Mouse (Mus musculus): ENCODE measurements around the gene Nbr1. TPM values are rescaled to one million over a fixed set of nuclear protein-coding genes. Genes with fewer than 3 reads are reported as not detected.

Nbr1 gene
- polyA plus RNA-seq, 1 experiment from 2014 or later = 104 TPM

Other genes with a start within 250 kb of the Nbr1 start
- gene Becn1, start 249.9 kb upstream of the Nbr1 start, polyA plus RNA-seq (2015; fragmentation: Nextera tagmentation; extraction: Ambion mirVana) = 166 and 188 TPM in 2 replicates
- gene Psme3, start 235.9 kb upstream of the Nbr1 start, polyA plus RNA-seq (2015; fragmentation: Nextera tagmentation; extraction: Ambion mirVana) = 118 and 122 TPM in 2 replicates
- gene Aoc2, start 227.1 kb upstream of the Nbr1 start, polyA plus RNA-seq (2015; fragmentation: Nextera tagmentation; extraction: Ambion mirVana) = 1.9 and 2.4 TPM in 2 replicates
- gene Aoc3, start 221.5 kb upstream of the Nbr1 start, polyA plus RNA-seq (2015; fragmentation: Nextera tagmentation; extraction: Ambion mirVana) = not detected in 2 replicates
- not detected in 2 replicates for gene G6pc, start 184.6 kb upstream of the Nbr1 start, polyA plus RNA-seq (2015; fragmentation: Nextera tagmentation; extraction: Ambion mirVana)
- 91.5 and 96.2 TPM in 2 replicates for gene Aarsd1, start 134.5 kb upstream of the Nbr1 start, polyA plus RNA-seq (2015; fragmentation: Nextera tagmentation; extraction: Ambion mirVana)
- gene Gm27029, start 127.4 kb upstream of the Nbr1 start, polyA plus RNA-seq (2015; fragmentation: Nextera tagmentation; extraction: Ambion mirVana) = 4.8 and 8.0 TPM in 2 replicates
- gene Rundc1, start 127.1 kb upstream of the Nbr1 start, polyA plus RNA-seq (2015; fragmentation: Nextera tagmentation; extraction: Ambion mirVana) = 28.6 and 29.8 TPM in 2 replicates
- 2.3 and 2.8 TPM in 2 replicates for gene Ptges3l, start 126.8 kb upstream of the Nbr1 start, polyA plus RNA-seq (2015; fragmentation: Nextera tagmentation; extraction: Ambion mirVana)
- 301 and 310 TPM in 2 replicates for gene Rpl27, start 109.9 kb upstream of the Nbr1 start, polyA plus RNA-seq (2015; fragmentation: Nextera tagmentation; extraction: Ambion mirVana)
- 3.7 and 4.0 TPM in 2 replicates for gene Ifi35, start 103.7 kb upstream of the Nbr1 start, polyA plus RNA-seq (2015; fragmentation: Nextera tagmentation; extraction: Ambion mirVana)
- 108 and 111 TPM in 2 replicates for gene Rnd2, start 87.2 kb upstream of the Nbr1 start, polyA plus RNA-seq (2015; fragmentation: Nextera tagmentation; extraction: Ambion mirVana)
- 92.1 and 96.6 TPM in 2 replicates for gene Vat1, start 85.9 kb upstream of the Nbr1 start, polyA plus RNA-seq (2015; fragmentation: Nextera tagmentation; extraction: Ambion mirVana)
- 2.9 TPM in 2 replicates for gene Brca1, start 194 bp upstream of the Nbr1 start, polyA plus RNA-seq (2015; fragmentation: Nextera tagmentation; extraction: Ambion mirVana)
- gene Tmem106a, start 30.1 kb downstream of the Nbr1 start, polyA plus RNA-seq (2015; fragmentation: Nextera tagmentation; extraction: Ambion mirVana) = 3.4 and 4.1 TPM in 2 replicates
- gene Gm11634, start 47.1 kb downstream of the Nbr1 start, polyA plus RNA-seq (2015; fragmentation: Nextera tagmentation; extraction: Ambion mirVana) = not detected in 2 replicates
- gene Rdm1, start 75.0 kb downstream of the Nbr1 start, polyA plus RNA-seq (2015; fragmentation: Nextera tagmentation; extraction: Ambion mirVana) = 15.5 and 18.9 TPM in 2 replicates
- 8.0 and 10.7 TPM in 2 replicates for gene Arl4d, start 113.4 kb downstream of the Nbr1 start, polyA plus RNA-seq (2015; fragmentation: Nextera tagmentation; extraction: Ambion mirVana)
- 35.1 and 39.7 TPM in 2 replicates for gene Dhx8, start 180.8 kb downstream of the Nbr1 start, polyA plus RNA-seq (2015; fragmentation: Nextera tagmentation; extraction: Ambion mirVana)
- gene Etv4, start 233.2 kb downstream of the Nbr1 start, polyA plus RNA-seq (2015; fragmentation: Nextera tagmentation; extraction: Ambion mirVana) = 4.5 and 6.4 TPM in 2 replicates

Measured in hindbrain, embryonic 13.5 days (tissue).